Mouse (Mus musculus): ENCODE data around the gene Rbfox3. TPM values are rescaled to one million over a fixed set of nuclear protein-coding genes. Genes with fewer than 3 reads are reported as not detected.
A peak's percentile ranks its signal among the peaks of the same experiment; 100 is the strongest.

The Rbfox3 gene
- polyA plus RNA-seq, 1 experiment from 2014 or later, result 12.6 TPM

- Histone ChIP-seq H3K36me3 (ENCODE audit: control insufficient read depth, insufficient read depth, low read length) (no peaks in the 10 kb centered on the region), H3K4me2 (replicated peaks; ENCODE audit: low read depth, low read length) (no peak overlapping the region), H3K4me1 (replicated peaks; ENCODE audit: control insufficient read depth, insufficient read depth, low read length) (peaks cover 4% of the 10 kb centered on the region; the same call in 1 of the 2 replicates), H3K9me3 (ENCODE audit: control insufficient read depth, low read length) (no peaks in the 10 kb centered on the region), H3K27ac (ENCODE audit: low read depth, low read length) (no peak overlapping the region), H3K4me3 (ENCODE audit: low read depth, low read length) (no peak overlapping the region), H3K9ac (ENCODE audit: low read depth, low read length) (no peak overlapping the region), H3K27me3 (ENCODE audit: control insufficient read depth, insufficient read depth, low read length) (no peaks in the 10 kb centered on the region; the same call in 1 of the 2 replicates)
- ATAC-seq (ENCODE audit: low FRiP score), result no peak
- 68% methylated on average over 3 of the region's 3 CpGs for WGBS
- DNase-seq (ENCODE audit: low spot score), result no peak
These were observed 173.6 kb downstream of the Rbfox3 start for GRCm38 (mm10) chr11:118737821-118738220.

DNA sequence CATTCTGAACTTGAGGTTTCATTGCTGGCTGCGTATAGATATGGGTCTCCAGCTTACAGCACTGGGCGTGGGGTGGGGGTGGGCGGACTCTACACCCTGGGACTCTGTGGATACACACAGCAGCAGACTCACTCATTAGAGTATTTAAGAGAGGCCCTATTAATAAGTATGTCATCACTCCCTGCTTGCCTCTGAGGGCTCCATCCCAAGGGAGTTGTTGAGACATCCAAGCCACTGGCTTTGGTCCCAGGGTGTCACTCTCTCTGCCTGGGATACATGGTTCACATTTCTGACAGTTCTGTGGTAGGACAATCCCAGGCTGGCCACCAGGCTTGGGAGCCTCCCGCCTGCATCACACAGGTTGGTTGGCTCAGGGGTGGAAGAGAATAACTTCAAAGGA is 174.4 kb downstream of the Rbfox3 start:
- DNase-seq (ENCODE audit: low spot score), result no peak
- no peak overlapping the region for H3K9ac ChIP-seq (ENCODE audit: low read depth, low read length)
- 84% methylated on average over 4 of the region's 4 CpGs for WGBS
- H3K4me3 ChIP-seq (ENCODE audit: low read depth, low read length), result no peak overlapping the region
- no peaks in the 10 kb centered on the region for H3K36me3 ChIP-seq (ENCODE audit: control insufficient read depth, insufficient read depth, low read length)
- no peak overlapping the region for H3K4me2 ChIP-seq (replicated peaks; ENCODE audit: low read depth, low read length)
- peaks cover 4% of the 10 kb centered on the region; the same call in 1 of the 2 replicates for H3K4me1 ChIP-seq (replicated peaks; ENCODE audit: control insufficient read depth, insufficient read depth, low read length)
- H3K9me3 ChIP-seq (ENCODE audit: control insufficient read depth, low read length), result no peaks in the 10 kb centered on the region
- H3K27ac ChIP-seq (ENCODE audit: low read depth, low read length), result no peak overlapping the region
- no peaks in the 10 kb centered on the region; the same call in 1 of the 2 replicates for H3K27me3 ChIP-seq (ENCODE audit: control insufficient read depth, insufficient read depth, low read length)
- ATAC-seq (ENCODE audit: low FRiP score), result no peak

DNA sequence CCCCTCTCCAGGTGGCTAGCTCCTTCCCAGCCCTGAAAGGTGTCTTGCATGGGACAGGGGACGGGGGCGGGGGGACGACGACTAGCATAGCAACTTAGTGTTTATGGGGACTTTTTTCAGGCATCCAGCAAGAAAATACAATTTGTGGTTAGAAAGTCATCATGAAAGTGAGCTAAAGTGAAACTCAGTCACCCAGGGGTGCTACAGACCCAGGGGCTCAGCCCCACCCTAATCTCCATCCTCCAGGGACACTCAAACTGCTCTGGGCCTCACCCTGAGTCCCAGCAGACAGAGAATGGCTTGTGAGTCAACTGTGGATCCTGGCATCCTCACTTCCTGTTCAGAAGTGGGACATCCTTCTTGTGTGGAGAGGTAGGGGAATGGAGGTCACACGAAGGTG is 179.7 kb downstream of the Rbfox3 start:
- Histone ChIP-seq H3K27me3 (ENCODE audit: control insufficient read depth, insufficient read depth, low read length) (no peaks in the 10 kb centered on the region; the same call in 1 of the 2 replicates), H3K9me3 (ENCODE audit: control insufficient read depth, low read length) (no peaks in the 10 kb centered on the region), H3K4me1 (replicated peaks; ENCODE audit: control insufficient read depth, insufficient read depth, low read length) (0 out of 2 replicates have a peak, but pooled peaks cover 2% of the 10 kb centered on the region), H3K4me3 (ENCODE audit: low read depth, low read length) (no peak overlapping the region), H3K9ac (ENCODE audit: low read depth, low read length) (no peak overlapping the region), H3K4me2 (replicated peaks; ENCODE audit: low read depth, low read length) (no peak overlapping the region), H3K36me3 (ENCODE audit: control insufficient read depth, insufficient read depth, low read length) (no peaks in the 10 kb centered on the region), H3K27ac (ENCODE audit: low read depth, low read length) (no peak overlapping the region)
- no peak for ATAC-seq (ENCODE audit: low FRiP score)
- DNase-seq (ENCODE audit: low spot score), result no peak
- 96% methylated on average over 5 of the region's 5 CpGs for WGBS

DNA sequence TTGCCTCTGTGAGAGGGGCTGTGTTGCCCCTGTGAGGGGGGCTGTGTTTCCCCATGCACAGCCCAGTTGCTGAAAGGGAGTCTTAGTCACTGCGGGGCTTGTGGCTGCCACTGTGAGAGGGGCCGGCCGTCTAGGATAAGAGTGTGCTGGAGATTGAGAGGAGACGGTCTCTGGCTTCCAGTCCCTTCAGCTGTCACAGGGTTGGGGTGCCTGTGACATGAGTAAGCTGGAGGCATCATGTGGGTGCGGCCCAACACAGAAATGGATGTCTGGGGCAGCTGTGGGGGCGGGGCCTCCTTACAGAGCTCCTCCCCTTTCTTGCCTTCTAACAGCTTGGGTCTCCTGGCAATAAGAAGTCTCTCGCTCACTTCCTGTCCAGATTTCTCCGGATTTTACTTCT is 182.0 kb downstream of the Rbfox3 start:
- ATAC-seq (ENCODE audit: low FRiP score), result no peak
- WGBS, result 46% methylated on average over 8 of the region's 8 CpGs
- DNase-seq (ENCODE audit: low spot score), result peak; percentile 43
- Histone ChIP-seq H3K4me2 (replicated peaks; ENCODE audit: low read depth, low read length) (no peak overlapping the region), H3K9me3 (ENCODE audit: control insufficient read depth, low read length) (no peaks in the 10 kb centered on the region), H3K27ac (ENCODE audit: low read depth, low read length) (peak overlapping the region; percentile 37; the same call in 1 of the 2 replicates), H3K36me3 (ENCODE audit: control insufficient read depth, insufficient read depth, low read length) (no peaks in the 10 kb centered on the region), H3K4me1 (replicated peaks; ENCODE audit: control insufficient read depth, insufficient read depth, low read length) (0 out of 2 replicates have a peak, but pooled peaks cover 2% of the 10 kb centered on the region), H3K9ac (ENCODE audit: low read depth, low read length) (no peak overlapping the region), H3K27me3 (ENCODE audit: control insufficient read depth, insufficient read depth, low read length) (no peaks in the 10 kb centered on the region), H3K4me3 (ENCODE audit: low read depth, low read length) (no peak overlapping the region)

DNA sequence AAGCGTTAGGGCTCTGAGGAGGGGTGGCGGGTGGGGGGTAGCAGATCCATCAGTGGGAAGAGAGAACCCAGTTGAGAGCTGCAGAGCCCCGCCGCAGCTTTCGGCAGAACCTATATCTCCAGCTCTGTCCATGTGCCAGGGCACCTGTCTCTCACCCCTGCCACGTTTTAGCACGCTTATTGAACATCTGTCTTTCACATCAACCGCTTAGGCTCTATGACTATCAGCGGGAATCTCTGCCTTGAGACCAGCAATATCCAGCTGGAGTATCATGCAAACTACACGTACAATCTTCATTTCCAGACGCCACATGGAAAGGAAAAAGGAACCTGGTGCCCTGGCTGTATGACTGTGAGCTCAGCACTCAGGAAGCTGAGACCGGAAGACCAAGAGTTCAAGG is 182.6 kb downstream of the Rbfox3 start:
- WGBS, result 76% methylated on average over 12 of the region's 12 CpGs
- Histone ChIP-seq H3K36me3 (ENCODE audit: control insufficient read depth, insufficient read depth, low read length) (no peaks in the 10 kb centered on the region), H3K4me1 (replicated peaks; ENCODE audit: control insufficient read depth, insufficient read depth, low read length) (0 out of 2 replicates have a peak, but pooled peaks cover 2% of the 10 kb centered on the region), H3K9me3 (ENCODE audit: control insufficient read depth, low read length) (no peaks in the 10 kb centered on the region), H3K4me2 (replicated peaks; ENCODE audit: low read depth, low read length) (no peak overlapping the region), H3K4me3 (ENCODE audit: low read depth, low read length) (no peak overlapping the region), H3K27ac (ENCODE audit: low read depth, low read length) (peak overlapping the region; percentile 63; the same call in 1 of the 2 replicates), H3K9ac (ENCODE audit: low read depth, low read length) (no peak overlapping the region), H3K27me3 (ENCODE audit: control insufficient read depth, insufficient read depth, low read length) (no peaks in the 10 kb centered on the region)
- DNase-seq (ENCODE audit: low spot score) (no peak), ATAC-seq (ENCODE audit: low FRiP score) (no peak)

DNA sequence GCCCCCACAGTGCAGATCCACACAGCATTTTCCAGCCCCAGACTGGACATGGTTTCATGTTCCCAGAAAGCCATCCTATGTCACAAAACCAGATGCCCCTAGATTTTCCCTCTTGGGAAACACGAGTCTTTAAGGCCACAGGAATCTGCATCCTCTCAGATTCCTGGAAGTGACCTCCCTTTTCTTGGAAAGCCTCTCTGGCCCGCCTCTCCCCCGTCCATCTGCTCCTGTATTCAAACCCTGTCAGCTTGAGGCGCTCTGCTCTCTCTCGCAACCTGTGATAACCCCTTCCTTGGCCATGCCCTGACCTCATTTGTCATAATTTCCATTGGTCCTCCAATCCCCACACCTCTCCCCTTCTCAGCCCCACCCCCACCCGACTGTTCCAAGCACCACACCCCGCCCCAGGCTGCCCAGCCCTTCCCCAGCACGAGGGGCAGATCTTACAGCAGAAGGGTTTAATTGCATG is 183.3 kb downstream of the Rbfox3 start:
- Histone ChIP-seq H3K4me2 (replicated peaks; ENCODE audit: low read depth, low read length) (no peak overlapping the region), H3K27me3 (ENCODE audit: control insufficient read depth, insufficient read depth, low read length) (no peaks in the 10 kb centered on the region), H3K4me3 (ENCODE audit: low read depth, low read length) (no peak overlapping the region), H3K27ac (ENCODE audit: low read depth, low read length) (peak overlapping the region; percentile 63), H3K9me3 (ENCODE audit: control insufficient read depth, low read length) (no peaks in the 10 kb centered on the region), H3K4me1 (replicated peaks; ENCODE audit: control insufficient read depth, insufficient read depth, low read length) (0 out of 2 replicates have a peak, but pooled peaks cover 2% of the 10 kb centered on the region), H3K36me3 (ENCODE audit: control insufficient read depth, insufficient read depth, low read length) (no peaks in the 10 kb centered on the region), H3K9ac (ENCODE audit: low read depth, low read length) (0 out of 2 replicates have a peak overlapping the region, but pooled peaks have one; percentile 16)
- ATAC-seq (ENCODE audit: low FRiP score) (peak; percentile 26; the same call in 1 of the 2 replicates), DNase-seq (ENCODE audit: low spot score) (peak; percentile 31)
- 22% methylated on average over 8 of the region's 8 CpGs for WGBS

DNA sequence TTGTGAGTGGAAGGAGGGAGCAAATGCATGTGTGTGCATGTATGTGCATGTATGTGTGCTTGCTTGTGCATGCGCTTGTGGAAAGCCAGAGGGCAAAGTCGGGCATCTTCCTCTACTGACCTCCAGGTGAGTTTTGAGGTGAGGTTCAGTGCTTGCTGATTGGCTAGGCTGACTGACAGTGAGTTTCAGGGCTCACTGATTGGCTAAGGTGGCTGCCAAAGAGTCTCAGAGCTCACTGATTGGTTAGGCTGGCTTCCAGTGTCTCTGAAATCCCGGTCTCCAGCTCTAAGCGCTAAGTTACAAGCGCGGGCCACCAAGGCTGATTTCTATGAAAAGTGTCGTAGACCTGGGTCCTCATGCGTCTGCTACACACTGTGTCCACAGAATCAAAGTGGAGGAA is 185.0 kb downstream of the Rbfox3 start:
- H3K27ac ChIP-seq (ENCODE audit: low read depth, low read length), result no peak overlapping the region
- no peak overlapping the region for H3K4me2 ChIP-seq (replicated peaks; ENCODE audit: low read depth, low read length)
- DNase-seq (ENCODE audit: low spot score) (no peak), ATAC-seq (ENCODE audit: low FRiP score) (no peak)
- no peak overlapping the region for H3K4me3 ChIP-seq (ENCODE audit: low read depth, low read length)
- H3K36me3 ChIP-seq (ENCODE audit: control insufficient read depth, insufficient read depth, low read length), result no peaks in the 10 kb centered on the region
- no peaks in the 10 kb centered on the region for H3K9me3 ChIP-seq (ENCODE audit: control insufficient read depth, low read length)
- H3K4me1 ChIP-seq (replicated peaks; ENCODE audit: control insufficient read depth, insufficient read depth, low read length), result 0 out of 2 replicates have a peak, but pooled peaks cover 2% of the 10 kb centered on the region
- no peak overlapping the region for H3K9ac ChIP-seq (ENCODE audit: low read depth, low read length)
- 84% methylated on average over 8 of the region's 8 CpGs for WGBS
- H3K27me3 ChIP-seq (ENCODE audit: control insufficient read depth, insufficient read depth, low read length), result no peaks in the 10 kb centered on the region

- 87% methylated on average over 8 of the region's 8 CpGs for WGBS
- H3K36me3 ChIP-seq (ENCODE audit: control insufficient read depth, insufficient read depth, low read length), result no peaks in the 10 kb centered on the region
- DNase-seq (ENCODE audit: low spot score), result no peak
- H3K9ac ChIP-seq (ENCODE audit: low read depth, low read length), result no peak overlapping the region
- H3K4me3 ChIP-seq (ENCODE audit: low read depth, low read length), result no peak overlapping the region
- no peaks in the 10 kb centered on the region for H3K9me3 ChIP-seq (ENCODE audit: control insufficient read depth, low read length)
- no peak overlapping the region for H3K4me2 ChIP-seq (replicated peaks; ENCODE audit: low read depth, low read length)
- no peak overlapping the region for H3K27ac ChIP-seq (ENCODE audit: low read depth, low read length)
- no peak for ATAC-seq (ENCODE audit: low FRiP score)
- H3K27me3 ChIP-seq (ENCODE audit: control insufficient read depth, insufficient read depth, low read length), result no peaks in the 10 kb centered on the region
- 0 out of 2 replicates have a peak, but pooled peaks cover 1% of the 10 kb centered on the region for H3K4me1 ChIP-seq (replicated peaks; ENCODE audit: control insufficient read depth, insufficient read depth, low read length)
These were observed 187.0 kb downstream of the Rbfox3 start for GRCm38 (mm10) chr11:118724423-118724822.

GRCm38 (mm10) chr11:118723166-118723565 is 188.2 kb downstream of the Rbfox3 start:
- no peak overlapping the region for H3K27ac ChIP-seq (ENCODE audit: low read depth, low read length)
- no peak overlapping the region for H3K4me2 ChIP-seq (replicated peaks; ENCODE audit: low read depth, low read length)
- H3K9me3 ChIP-seq (ENCODE audit: control insufficient read depth, low read length), result no peaks in the 10 kb centered on the region
- no peaks in the 10 kb centered on the region for H3K4me1 ChIP-seq (replicated peaks; ENCODE audit: control insufficient read depth, insufficient read depth, low read length)
- DNase-seq (ENCODE audit: low spot score) (no peak), ATAC-seq (ENCODE audit: low FRiP score) (no peak)
- no peaks in the 10 kb centered on the region for H3K36me3 ChIP-seq (ENCODE audit: control insufficient read depth, insufficient read depth, low read length)
- WGBS, result 75% methylated on average over 8 of the region's 8 CpGs
- H3K27me3 ChIP-seq (ENCODE audit: control insufficient read depth, insufficient read depth, low read length), result no peaks in the 10 kb centered on the region
- H3K9ac ChIP-seq (ENCODE audit: low read depth, low read length), result no peak overlapping the region
- H3K4me3 ChIP-seq (ENCODE audit: low read depth, low read length), result no peak overlapping the region

Data from hindbrain, embryonic 11.5 days (tissue).